Mouse (Mus musculus): ENCODE results near the gene A1bg.

A1bg gene

GRCm38 (mm10) chr15:60922912-60923311 is at the start of gene A1bg:
A1bg (minus strand) TSS chr15:60923012.
- no peak for DNase-seq

GRCm38 (mm10) chr15:60968549-60968861 is 45.7 kb upstream of the A1bg start:
- no peak for DNase-seq

GRCm38 (mm10) chr15:60967841-60968548 is 45.2 kb upstream of the A1bg start:
- no peak for DNase-seq

- DNase-seq = no peak
Measured at GRCm38 (mm10) chr15:60925686-60926085, 2.9 kb upstream of the A1bg start.

- no peak for DNase-seq
Measured at GRCm38 (mm10) chr15:60903763-60904697, 18.8 kb downstream of the A1bg start.

- DNase-seq = no peak
Measured at GRCm38 (mm10) chr15:60898187-60898965, 24.4 kb downstream of the A1bg start.

- no peak for DNase-seq
Measured at GRCm38 (mm10) chr15:60896040-60896439, 26.8 kb downstream of the A1bg start.

GRCm38 (mm10) chr15:60892976-60893463 is 29.8 kb downstream of the A1bg start:
- DNase-seq = no peak

- no peak for DNase-seq
Measured at GRCm38 (mm10) chr15:60888724-60889123, 34.1 kb downstream of the A1bg start.

GRCm38 (mm10) chr15:60875721-60876120 is 47.1 kb downstream of the A1bg start:
- no peak for DNase-seq

GRCm38 (mm10) chr15:60862417-60862816 is 60.4 kb downstream of the A1bg start:
- DNase-seq = no peak

GRCm38 (mm10) chr15:60855112-60855511 is 67.7 kb downstream of the A1bg start:
- no peak for DNase-seq

GRCm38 (mm10) chr15:60854151-60854550 is 68.7 kb downstream of the A1bg start:
- no peak for DNase-seq

- no peak for DNase-seq
Measured at GRCm38 (mm10) chr15:60853231-60853999, 69.4 kb downstream of the A1bg start, which contains the start of gene Fam84b. Fam84b (minus strand) TSS chr15:60853778.

GRCm38 (mm10) chr15:60848630-60849029 is 74.2 kb downstream of the A1bg start:
- no peak for DNase-seq

All from lung, postnatal 14 days (tissue).